Mouse (Mus musculus): Measurements from ENCODE around the gene Znrd1.

Gene Znrd1

GRCm38 (mm10) chr17:36942391-36942790 is 16.0 kb downstream of the Znrd1 start:
- in situ Hi-C loops (cut with MboI; ENCODE audit: low pct_unique_long_range_greater_than_20kb in 1 of 2, low sequenced_read_pairs in 2 of 2, unreplicated experiment in 1 of 2) = no loop called here

GRCm38 (mm10) chr17:36938056-36938455 is 20.3 kb downstream of the Znrd1 start:
- in situ Hi-C loops (cut with MboI; ENCODE audit: low pct_unique_long_range_greater_than_20kb in 1 of 2, low sequenced_read_pairs in 2 of 2, unreplicated experiment in 1 of 2) = no loop called here

- in situ Hi-C loops (cut with MboI; ENCODE audit: low pct_unique_long_range_greater_than_20kb in 1 of 2, low sequenced_read_pairs in 2 of 2, unreplicated experiment in 1 of 2) = no loop called here
Measured at GRCm38 (mm10) chr17:36931806-36932205, 26.6 kb downstream of the Znrd1 start.

GRCm38 (mm10) chr17:36931130-36931529 is 27.2 kb downstream of the Znrd1 start:
- in situ Hi-C loops (cut with MboI; ENCODE audit: low pct_unique_long_range_greater_than_20kb in 1 of 2, low sequenced_read_pairs in 2 of 2, unreplicated experiment in 1 of 2) = no loop called here

GRCm38 (mm10) chr17:36930233-36930632 is 28.1 kb downstream of the Znrd1 start:
- in situ Hi-C loops (cut with MboI; ENCODE audit: low pct_unique_long_range_greater_than_20kb in 1 of 2, low sequenced_read_pairs in 2 of 2, unreplicated experiment in 1 of 2) = no loop called here

GRCm38 (mm10) chr17:36929236-36929932 is 29.0 kb downstream of the Znrd1 start:
- in situ Hi-C loops (cut with MboI; ENCODE audit: low pct_unique_long_range_greater_than_20kb in 1 of 2, low sequenced_read_pairs in 2 of 2, unreplicated experiment in 1 of 2) = no loop called here

- in situ Hi-C loops (cut with MboI; ENCODE audit: low pct_unique_long_range_greater_than_20kb in 1 of 2, low sequenced_read_pairs in 2 of 2, unreplicated experiment in 1 of 2) = no loop called here
Measured at GRCm38 (mm10) chr17:36927496-36928120, 30.8 kb downstream of the Znrd1 start.

GRCm38 (mm10) chr17:36923491-36923890 is 34.9 kb downstream of the Znrd1 start:
- in situ Hi-C loops (cut with MboI; ENCODE audit: low pct_unique_long_range_greater_than_20kb in 1 of 2, low sequenced_read_pairs in 2 of 2, unreplicated experiment in 1 of 2) = no loop called here

GRCm38 (mm10) chr17:36922715-36923114 is 35.6 kb downstream of the Znrd1 start:
- in situ Hi-C loops (cut with MboI; ENCODE audit: low pct_unique_long_range_greater_than_20kb in 1 of 2, low sequenced_read_pairs in 2 of 2, unreplicated experiment in 1 of 2) = no loop called here

GRCm38 (mm10) chr17:36920239-36920638 is 38.1 kb downstream of the Znrd1 start:
- in situ Hi-C loops (cut with MboI; ENCODE audit: low pct_unique_long_range_greater_than_20kb in 1 of 2, low sequenced_read_pairs in 2 of 2, unreplicated experiment in 1 of 2) = no loop called here

GRCm38 (mm10) chr17:36915076-36915475 is 43.3 kb downstream of the Znrd1 start:
- in situ Hi-C loops (cut with MboI; ENCODE audit: low pct_unique_long_range_greater_than_20kb in 1 of 2, low sequenced_read_pairs in 2 of 2, unreplicated experiment in 1 of 2) = no loop called here

GRCm38 (mm10) chr17:36914108-36914507 is 44.3 kb downstream of the Znrd1 start:
- in situ Hi-C loops (cut with MboI; ENCODE audit: low pct_unique_long_range_greater_than_20kb in 1 of 2, low sequenced_read_pairs in 2 of 2, unreplicated experiment in 1 of 2) = no loop called here

- in situ Hi-C loops (cut with MboI; ENCODE audit: low pct_unique_long_range_greater_than_20kb in 1 of 2, low sequenced_read_pairs in 2 of 2, unreplicated experiment in 1 of 2) = no loop called here
Measured at GRCm38 (mm10) chr17:36912031-36912430, 46.3 kb downstream of the Znrd1 start.

GRCm38 (mm10) chr17:36909802-36910201 is 48.6 kb downstream of the Znrd1 start:
- in situ Hi-C loops (cut with MboI; ENCODE audit: low pct_unique_long_range_greater_than_20kb in 1 of 2, low sequenced_read_pairs in 2 of 2, unreplicated experiment in 1 of 2) = no loop called here

- in situ Hi-C loops (cut with MboI; ENCODE audit: low pct_unique_long_range_greater_than_20kb in 1 of 2, low sequenced_read_pairs in 2 of 2, unreplicated experiment in 1 of 2) = no loop called here
Measured at GRCm38 (mm10) chr17:36908235-36908634, 50.1 kb downstream of the Znrd1 start.
